ENCODE assay signal across 8 mouse cellular contexts in the genomic region with DNA sequence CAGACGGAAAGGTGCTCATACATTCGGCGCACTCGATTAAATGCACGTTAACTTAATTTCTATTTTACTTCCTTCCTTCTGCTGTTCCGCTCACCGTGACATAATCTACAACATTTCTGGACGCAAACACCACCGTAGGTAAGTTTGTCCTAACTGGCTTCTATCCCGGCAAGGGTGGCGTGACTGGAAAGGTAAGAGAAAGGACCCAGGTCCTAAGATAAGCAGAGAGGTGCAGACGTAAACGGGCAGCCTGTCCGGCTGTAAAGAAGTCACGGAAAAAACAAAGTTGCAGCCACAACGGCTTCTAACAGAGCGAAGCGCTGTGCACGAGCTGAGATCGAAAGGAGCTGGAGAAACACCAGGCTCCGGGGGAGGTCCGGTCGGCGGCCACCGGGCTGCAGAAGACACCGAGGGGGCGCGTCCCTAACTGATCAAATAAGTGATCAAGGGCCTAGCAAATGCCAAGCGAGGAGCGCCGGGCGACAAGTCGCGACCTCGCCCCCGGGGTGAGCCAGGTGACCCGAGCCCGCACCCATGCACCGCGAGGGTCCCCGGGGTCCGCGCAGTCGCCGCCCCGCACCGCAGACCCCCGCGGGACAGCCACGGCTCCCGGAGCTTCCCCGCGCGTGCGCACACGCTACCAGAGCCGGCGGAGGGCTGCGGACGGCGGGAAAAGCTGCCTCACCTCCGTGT. TPM values are rescaled to one million over a fixed set of nuclear protein-coding genes. Genes with fewer than 3 reads are reported as not detected.
DNase-seq lines count a peak whose midpoint lies in the region; ATAC-seq and TF ChIP-seq lines count a peak whose summit lies in the region.

No protein-coding gene starts in this region.

- no peak for DNase-seq in frontal cortex, postnatal 25 days (ENCODE audit: low spot score in 2 of 2)
- DNase-seq in thymus, adult 2 months: no peak
- DNase-seq in thymus, postnatal 4 days: no peak
- no peak for DNase-seq in hindbrain, embryonic 10.5 days (ENCODE audit: low spot score)
- DNase-seq in lung, postnatal 36 days: peak; percentile 29
- DNase-seq in urinary bladder, postnatal 4 days (ENCODE audit: low spot score in 2 of 2): no peak
- DNase-seq in kidney, postnatal 10 days: no peak

- no peaks in the 10 kb centered on the region for H3K27me3 ChIP-seq in thymus, adult 2 months (ENCODE audit: control insufficient read depth, insufficient read depth, low read length)
- no peaks in the 10 kb centered on the region for H3K27me3 ChIP-seq in hindbrain, embryonic 10.5 days (ENCODE audit: insufficient read depth, poor library complexity, severe bottlenecking)

- 1% methylated on average over 62 of the region's 62 CpGs for WGBS in thymus, adult 2 months
- WGBS in hindbrain, embryonic 10.5 days: 2% methylated on average over 62 of the region's 62 CpGs

- H3K27ac ChIP-seq in thymus, adult 2 months (ENCODE audit: control insufficient read depth, insufficient read depth, low read length): peak overlapping the region; percentile 46
- peak overlapping the region; percentile 94 for H3K27ac ChIP-seq in hindbrain, embryonic 10.5 days

- H3K4me3 ChIP-seq in thymus, adult 2 months (ENCODE audit: control insufficient read depth, insufficient read depth, low read length): peak overlapping the region; percentile 91
- peak overlapping the region; percentile 97 for H3K4me3 ChIP-seq in hindbrain, embryonic 10.5 days

- no peak for TF ChIP-seq POLR2A in thymus, adult 2 months (IDR thresholded peaks at IDR 0.05; ENCODE audit: control insufficient read depth, extremely low read depth, insufficient read depth, low read length, poor library complexity)

- H3K4me1 ChIP-seq in thymus, adult 2 months (replicated peaks; ENCODE audit: control insufficient read depth, insufficient read depth, low read length): peaks cover 2% of the 10 kb centered on the region; the same call in 1 of the 2 replicates
- H3K4me1 ChIP-seq in hindbrain, embryonic 10.5 days (replicated peaks): peaks cover 25% of the 10 kb centered on the region

- ATAC-seq in frontal cortex, adult (ENCODE audit: low TSS enrichment): peak; percentile 64

- no peak for TF ChIP-seq CTCF in thymus, adult 2 months (IDR thresholded peaks at IDR 0.05; ENCODE audit: borderline replicate concordance, control insufficient read depth, extremely low read depth, insufficient read depth, low read length, poor library complexity)

- peaks cover under 1% of the 10 kb centered on the region; the same call in 1 of the 2 replicates for H3K36me3 ChIP-seq in thymus, adult 2 months (ENCODE audit: control insufficient read depth, insufficient read depth, low read length)
- H3K36me3 ChIP-seq in hindbrain, embryonic 10.5 days: peaks cover 20% of the 10 kb centered on the region

- H3K9me3 ChIP-seq in hindbrain, embryonic 10.5 days: no peaks in the 10 kb centered on the region

RNA-seq across cellular contexts. Expression of a gene that starts 0.7 kb away (rescaled TPM):
- polyA plus RNA-seq in thymus, adult 2 months (2012; rRNA removed): 14.3 and 17.4 TPM in 2 replicates
- 54.8 and 65.1 TPM in 2 replicates for polyA plus RNA-seq in hindbrain, embryonic 10.5 days (2016; fragmentation: Nextera tagmentation; extraction: Ambion mirVana)

RNA-seq across cellular contexts. Expression of a gene that starts 42.4 kb away (rescaled TPM):
- 0.06 and 0.30 TPM in 2 replicates for polyA plus RNA-seq in thymus, adult 2 months (2012; rRNA removed)
- polyA plus RNA-seq in hindbrain, embryonic 10.5 days (2016; fragmentation: Nextera tagmentation; extraction: Ambion mirVana): 0.31 and 0.36 TPM in 2 replicates
